Mouse (Mus musculus) neural tube, embryonic 14.5 days (tissue): ENCODE results near the gene Myo15. TPM values are rescaled to one million over a fixed set of nuclear protein-coding genes. Genes with fewer than 3 reads are reported as not detected.
A peak's percentile ranks its signal among the peaks of the same experiment; 100 is the strongest.

Experiments used
- ATAC-seq: fragments of 200-750 bp; cut with Nextera tagmentation; 2 replicates; pipeline ENCODE4 v1.8.0; 2017; ENCODE audit warnings: low read depth, mild to moderate bottlenecking, moderate TSS enrichment, moderate library complexity
- H3K27ac ChIP-seq: fragments of 300-500 bp; sonication (generic); 2 replicates; pipeline ENCODE4 v1.5.1; 2014; ENCODE audit warnings: low read depth, mild to moderate bottlenecking, control low read depth, low read length, moderate library complexity, mixed read lengths
- H3K27me3 ChIP-seq: fragments of 300-500 bp; sonication (generic); 2 replicates; pipeline ENCODE4 v1.6.1; 2014; ENCODE audit warnings: low read length; ENCODE audit not compliant: control insufficient read depth, insufficient read depth
- H3K36me3 ChIP-seq: fragments of 300-500 bp; sonication (generic); 2 replicates; pipeline ENCODE4 v1.6.1; 2014; ENCODE audit warnings: low read length, mixed read lengths; ENCODE audit not compliant: control insufficient read depth, insufficient read depth
- H3K4me1 ChIP-seq: fragments of 300-500 bp; sonication (generic); 2 replicates; pipeline ENCODE4 v1.6.1; 2014; ENCODE audit warnings: low read length; ENCODE audit not compliant: control insufficient read depth, insufficient read depth
- H3K4me2 ChIP-seq: fragments of 300-500 bp; sonication (generic); 2 replicates; pipeline ENCODE4 v1.6.1; 2014; ENCODE audit warnings: mild to moderate bottlenecking, low read depth, low read length, control low read depth
- H3K4me3 ChIP-seq: fragments of 300-500 bp; sonication (generic); 2 replicates; pipeline ENCODE4 v1.5.1; 2014; ENCODE audit warnings: low read depth, low read length, control low read depth, mixed read lengths
- H3K9ac ChIP-seq: fragments of 300-500 bp; sonication (generic); replicated peaks from 2 replicates; pipeline ENCODE4 v1.6.1; 2014; ENCODE audit warnings: low read depth, mild to moderate bottlenecking, control low read depth, low read length, mixed read lengths
- H3K9me3 ChIP-seq: fragments of 300-500 bp; sonication (generic); 2 replicates; pipeline ENCODE4 v1.6.1; 2016; ENCODE audit warnings: low read length; ENCODE audit not compliant: control insufficient read depth
- WGBS: fragments of 180-500 bp; shearing (Covaris S2); extraction: QIAGEN DNeasy Blood & Tissue Kit; methylation state at CpG from one replicate; pipeline ENCODE4 v1.1.7; 2014; 5-methylcytosine and 5-hydroxymethylcytosine counted together
- polyA plus RNA-seq: library from polyadenylated mRNA; unstranded; fragments of >200 nt; fragmentation: Nextera tagmentation; extraction: Ambion mirVana; gene quantifications from 2 replicates; pipeline ENCODE4 v1.2.1, GENCODE M21; 2014

The Myo15 gene
- polyA plus RNA-seq, 1 experiment from 2014 or later = 0.19 TPM

DNA sequence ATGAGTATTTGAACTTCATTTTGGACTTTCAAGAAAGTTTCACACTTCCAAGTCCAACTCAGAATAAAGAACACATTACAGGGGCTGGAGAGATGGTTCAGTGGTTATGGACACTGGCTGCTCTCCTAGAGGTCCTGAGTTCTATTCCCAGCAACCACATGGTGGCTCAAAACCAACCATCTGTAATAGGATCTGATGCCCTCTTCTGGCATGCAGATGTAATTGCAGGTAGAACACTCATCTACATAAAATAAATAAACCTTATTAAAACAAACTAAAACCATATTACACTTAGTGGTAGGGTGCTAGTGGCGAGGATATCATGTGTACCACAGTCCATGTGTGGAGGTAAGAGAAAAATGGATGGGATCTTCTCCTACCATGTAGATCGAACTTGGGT is 43.4 kb downstream of the Myo15 start:
- Histone ChIP-seq H3K36me3 (no peaks in the 10 kb centered on the region), H3K4me3 (no peak overlapping the region), H3K9me3 (no peaks in the 10 kb centered on the region), H3K4me2 (no peak overlapping the region), H3K9ac (no peak overlapping the region), H3K4me1 (0 out of 2 replicates have a peak, but pooled peaks cover 7% of the 10 kb centered on the region), H3K27me3 (no peaks in the 10 kb centered on the region; the same call in 1 of the 2 replicates), H3K27ac (no peak overlapping the region)
- WGBS = 77% methylated on average over 2 of the region's 2 CpGs
- ATAC-seq = no peak

GRCm38 (mm10) chr11:60514941-60515340 is 45.8 kb downstream of the Myo15 start:
- H3K27ac ChIP-seq = no peak overlapping the region
- H3K4me1 ChIP-seq = no peaks in the 10 kb centered on the region
- WGBS = 79% methylated on average over 2 of the region's 2 CpGs
- no peak overlapping the region for H3K9ac ChIP-seq
- H3K27me3 ChIP-seq = no peaks in the 10 kb centered on the region
- ATAC-seq = no peak
- no peaks in the 10 kb centered on the region for H3K36me3 ChIP-seq
- H3K4me3 ChIP-seq = no peak overlapping the region
- H3K4me2 ChIP-seq = no peak overlapping the region
- no peaks in the 10 kb centered on the region for H3K9me3 ChIP-seq

DNA sequence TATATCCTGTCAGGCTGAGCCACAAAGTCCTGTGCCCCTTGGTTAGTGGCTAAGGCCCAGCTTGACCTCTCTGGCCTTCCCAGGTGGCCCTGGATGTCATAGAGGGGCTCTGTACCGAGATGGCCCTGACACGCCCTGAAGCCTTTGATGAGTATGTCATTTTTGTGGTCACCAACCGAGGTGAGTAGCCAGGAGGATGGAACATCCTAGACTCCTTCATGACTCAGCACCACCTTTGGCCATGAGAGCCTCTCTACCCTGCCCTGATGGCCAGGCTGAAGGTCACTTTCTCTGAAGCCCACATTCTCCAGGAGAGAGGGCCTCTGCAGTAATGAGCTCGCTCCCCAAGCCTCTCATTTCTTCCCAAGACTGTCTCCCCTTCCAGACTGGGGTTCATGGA is 49.2 kb downstream of the Myo15 start:
- Histone ChIP-seq H3K4me1 (no peaks in the 10 kb centered on the region), H3K9ac (no peak overlapping the region), H3K27me3 (no peaks in the 10 kb centered on the region), H3K4me3 (no peak overlapping the region), H3K36me3 (no peaks in the 10 kb centered on the region), H3K27ac (no peak overlapping the region), H3K4me2 (no peak overlapping the region), H3K9me3 (no peaks in the 10 kb centered on the region)
- no peak for ATAC-seq
- 75% methylated on average over 4 of the region's 4 CpGs for WGBS

DNA sequence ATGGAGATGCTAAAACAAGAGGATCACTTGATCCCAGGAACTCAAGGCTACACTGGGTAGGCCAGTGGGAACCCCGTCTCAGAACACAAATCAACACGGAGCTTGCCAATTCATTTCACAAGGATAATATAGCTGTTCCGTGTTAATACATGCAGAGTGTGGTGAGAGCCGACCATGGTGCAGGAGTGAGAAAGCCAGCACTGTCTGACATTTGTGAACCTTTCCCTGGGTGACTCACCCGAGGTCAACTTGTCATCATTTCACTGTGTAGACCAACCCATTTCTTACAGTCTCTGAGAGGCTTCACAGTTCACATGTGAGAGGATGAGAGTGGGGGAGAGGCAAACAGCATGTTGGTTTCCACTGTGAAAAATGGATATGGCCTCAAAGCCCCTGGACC is 52.9 kb downstream of the Myo15 start:
- Histone ChIP-seq H3K9me3 (no peaks in the 10 kb centered on the region), H3K27ac (no peak overlapping the region), H3K27me3 (no peaks in the 10 kb centered on the region), H3K36me3 (no peaks in the 10 kb centered on the region), H3K4me1 (no peaks in the 10 kb centered on the region), H3K4me3 (no peak overlapping the region), H3K4me2 (no peak overlapping the region), H3K9ac (no peak overlapping the region)
- no peak for ATAC-seq
- 74% methylated on average over 5 of the region's 5 CpGs for WGBS

DNA sequence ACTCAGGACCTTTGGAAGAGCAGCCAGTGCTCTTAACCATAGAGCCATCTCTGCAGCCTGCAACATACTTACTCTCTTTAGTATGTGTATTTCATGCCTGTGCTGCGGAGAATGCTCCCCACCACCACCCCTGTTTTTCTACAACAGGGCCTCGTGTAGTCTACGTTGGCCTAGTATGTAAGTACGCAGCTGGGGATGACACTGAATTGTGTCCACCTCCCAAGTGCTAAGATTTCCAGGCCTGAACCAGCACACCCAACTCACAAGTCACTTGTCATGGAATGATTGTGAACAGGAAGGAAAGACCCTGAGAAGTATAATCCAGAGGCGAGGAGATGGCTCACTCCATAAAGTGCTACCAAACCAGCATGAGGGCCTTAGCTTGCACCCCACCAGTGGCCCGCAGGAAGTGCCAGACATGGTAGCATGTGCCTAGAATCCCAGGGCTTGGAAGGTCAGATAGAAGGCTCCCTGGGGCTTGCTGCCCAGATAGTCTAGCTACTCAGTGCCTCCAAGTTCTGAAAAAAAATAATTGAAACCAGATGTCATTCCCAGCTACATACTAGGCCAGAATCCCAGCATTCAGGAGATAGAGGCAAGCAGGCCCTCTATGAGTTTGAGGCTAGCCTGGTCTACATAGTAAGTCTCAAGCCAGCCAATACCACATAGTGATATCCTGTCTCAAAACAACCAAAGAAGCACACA is 53.7 kb downstream of the Myo15 start:
- WGBS = 86% methylated on average over 6 of the region's 6 CpGs

DNA sequence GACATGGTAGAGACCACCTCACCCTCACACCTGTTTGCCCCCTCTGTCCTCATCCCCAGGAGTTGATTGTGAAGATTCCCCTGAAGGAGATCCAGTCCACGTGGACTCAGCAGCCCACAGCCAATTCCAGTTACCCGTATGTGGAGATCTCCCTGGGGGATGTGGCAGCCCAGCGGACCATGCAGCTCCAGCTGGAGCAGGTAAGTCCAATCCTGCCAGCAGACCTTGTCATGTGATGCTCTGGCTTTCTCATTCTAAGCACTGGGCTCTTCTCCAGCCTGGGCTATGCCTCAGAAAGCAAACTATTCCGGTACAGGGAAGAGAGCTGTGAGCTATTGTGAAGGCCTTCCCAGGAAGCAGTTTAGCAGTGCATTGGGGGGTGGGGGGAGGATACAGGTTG is 57.3 kb downstream of the Myo15 start:
- no peak overlapping the region for H3K9ac ChIP-seq
- H3K4me1 ChIP-seq = no peaks in the 10 kb centered on the region
- no peaks in the 10 kb centered on the region for H3K9me3 ChIP-seq
- no peaks in the 10 kb centered on the region for H3K27me3 ChIP-seq
- ATAC-seq = no peak
- WGBS = 65% methylated on average over 4 of the region's 4 CpGs
- no peaks in the 10 kb centered on the region for H3K36me3 ChIP-seq
- no peak overlapping the region for H3K4me2 ChIP-seq
- no peak overlapping the region for H3K4me3 ChIP-seq
- H3K27ac ChIP-seq = no peak overlapping the region

More for the DNA sequence above, 53.7 kb downstream of the Myo15 start:
- H3K4me2 ChIP-seq = no peak overlapping the region
- no peaks in the 10 kb centered on the region for H3K9me3 ChIP-seq
- H3K4me1 ChIP-seq = no peaks in the 10 kb centered on the region
- no peaks in the 10 kb centered on the region for H3K36me3 ChIP-seq
- no peak for ATAC-seq
- no peak overlapping the region for H3K9ac ChIP-seq
- no peaks in the 10 kb centered on the region for H3K27me3 ChIP-seq
- no peak overlapping the region for H3K27ac ChIP-seq
- no peak overlapping the region for H3K4me3 ChIP-seq

- peaks cover 26% of the 10 kb centered on the region for H3K4me1 ChIP-seq
- no peaks in the 10 kb centered on the region for H3K9me3 ChIP-seq
- WGBS = 90% methylated on average over 2 of the region's 2 CpGs
- H3K4me2 ChIP-seq = peak overlapping the region; percentile 99; the same call in 1 of the 2 replicates
- no peaks in the 10 kb centered on the region for H3K27me3 ChIP-seq
- H3K27ac ChIP-seq = peak overlapping the region; percentile 96
- peak overlapping the region; percentile 80; the same call in 1 of the 2 replicates for H3K9ac ChIP-seq
- H3K4me3 ChIP-seq = no peak overlapping the region
- no peaks in the 10 kb centered on the region for H3K36me3 ChIP-seq
- no peak for ATAC-seq
These were observed 66.5 kb downstream of the Myo15 start for GRCm38 (mm10) chr11:60535676-60536075.

DNA sequence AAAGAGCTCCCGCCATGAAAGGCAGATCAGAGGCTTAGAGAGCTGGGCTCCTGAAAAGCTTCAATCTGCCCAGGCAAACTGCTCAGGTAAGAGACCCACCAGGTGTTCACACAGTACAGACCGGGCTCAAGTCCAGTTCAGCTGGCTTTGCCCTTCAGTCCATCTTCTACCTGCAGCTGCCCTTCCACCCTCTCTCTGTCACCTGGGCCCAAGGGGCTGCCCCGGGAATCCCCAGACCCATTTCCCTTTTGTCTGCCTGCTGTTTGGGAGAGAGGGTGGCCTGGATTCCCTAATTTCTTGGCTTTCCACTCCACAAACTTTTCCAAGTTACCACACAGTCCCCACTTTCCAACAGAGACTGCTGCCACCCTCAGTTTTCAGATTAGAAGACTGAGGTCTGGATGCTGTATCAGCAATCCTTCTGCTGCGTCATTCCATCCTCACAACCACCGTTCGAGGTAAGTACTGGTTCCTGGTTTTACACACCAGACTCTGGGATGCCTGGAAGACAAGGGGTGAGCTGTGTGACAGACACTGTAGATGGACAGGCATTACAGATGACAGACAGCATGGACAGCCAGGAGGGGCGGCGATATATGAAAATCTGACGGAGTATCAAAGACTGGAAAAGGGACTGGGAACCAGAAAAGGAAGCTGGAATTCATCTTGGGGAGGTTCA is 67.2 kb downstream of the Myo15 start, which contains the start of gene Alkbh5:
TSS of gene Alkbh5 (plus strand) at position 202 of the 679 bp plus-strand sequence.
- WGBS = 18% methylated on average over 9 of the region's 9 CpGs
- peak within 1 kb of the TSS; percentile 96 for H3K27ac ChIP-seq

DNA sequence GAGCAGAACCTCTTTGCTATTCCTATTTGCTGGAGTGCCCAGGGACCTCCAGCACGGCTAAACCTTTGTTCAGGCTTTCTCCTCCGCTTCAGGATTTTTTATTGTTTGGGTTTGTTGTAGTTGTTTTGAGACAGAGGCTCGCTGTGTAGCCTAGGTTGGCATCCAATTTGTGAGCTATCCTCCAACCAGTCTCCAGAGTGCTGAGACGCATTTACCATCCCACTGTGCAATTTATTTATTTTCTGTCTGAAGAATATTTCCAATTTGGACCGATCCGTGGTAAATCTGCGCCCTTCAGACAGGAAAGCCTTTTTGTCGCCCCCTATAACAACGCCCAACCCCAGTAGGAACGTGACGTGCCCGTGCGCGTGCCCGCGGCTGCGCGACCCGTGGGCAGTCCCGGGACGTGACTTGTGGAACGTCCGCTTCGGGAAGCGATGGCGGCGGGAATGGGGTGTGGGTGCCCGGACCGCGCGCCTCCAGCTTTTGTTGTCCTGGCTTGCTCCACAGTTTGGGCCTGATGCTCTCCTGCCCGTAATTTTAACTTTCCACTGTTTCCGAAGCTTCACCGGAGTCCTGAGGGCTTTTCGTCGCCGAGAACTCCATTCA is 67.8 kb downstream of the Myo15 start:
- Histone ChIP-seq H3K36me3 (0 out of 2 replicates have a peak, but pooled peaks cover 1% of the 10 kb centered on the region), H3K27ac (peak overlapping the region; percentile 96), H3K4me1 (peaks cover 37% of the 10 kb centered on the region), H3K9ac (peak overlapping the region; percentile 80), H3K4me2 (peak overlapping the region; percentile 99), H3K9me3 (no peaks in the 10 kb centered on the region), H3K4me3 (peak overlapping the region; percentile 97), H3K27me3 (no peaks in the 10 kb centered on the region)
- ATAC-seq = peak; percentile 82
- 0% methylated on average over 37 of the region's 37 CpGs for WGBS

More for the DNA sequence above, 67.2 kb downstream of the Myo15 start, which contains the start of gene Alkbh5:
- Histone ChIP-seq H3K9ac (peak within 1 kb of the TSS; percentile 80), H3K27me3 (no peaks in the 10 kb centered on the region), H3K36me3 (no peaks in the 10 kb centered on the region), H3K4me1 (peaks cover 32% of the 10 kb centered on the region), H3K9me3 (no peaks in the 10 kb centered on the region), H3K4me3 (peak within 1 kb of the TSS; percentile 97), H3K4me2 (peak within 1 kb of the TSS; percentile 99)
- ATAC-seq = no peak
